In genomic region chr1:171103179-171103840, GRCm38 (mm10) we compare ENCODE assay signal across 8 mouse cellular contexts. TPM values are rescaled to one million over a fixed set of nuclear protein-coding genes. Genes with fewer than 3 reads are reported as not detected.
A peak's percentile ranks its signal among the peaks of the same experiment; 100 is the strongest.
DNase-seq lines count a peak whose midpoint lies in the region; ATAC-seq and TF ChIP-seq lines count a peak whose summit lies in the region.

No protein-coding gene starts in this region.

- peak; percentile 71 for ATAC-seq in G1E (ENCODE audit: extremely low read depth, insufficient number of reproducible peaks, low FRiP score, poor library complexity, severe bottlenecking)
- no peak for ATAC-seq in embryonic facial prominence, embryonic 15.5 days (ENCODE audit: insufficient number of reproducible peaks, low FRiP score, low TSS enrichment, low read depth)
- peak; percentile 0; the same call in 1 of the 2 replicates for ATAC-seq in neural tube, embryonic 14.5 days (ENCODE audit: low read depth)

- peak overlapping the region; percentile 66 for H3K4me2 ChIP-seq in embryonic facial prominence, embryonic 15.5 days (replicated peaks)
- H3K4me2 ChIP-seq in neural tube, embryonic 14.5 days (ENCODE audit: low read depth, low read length) = peak overlapping the region; percentile 49

- no peak overlapping the region for H3K9ac ChIP-seq in embryonic facial prominence, embryonic 15.5 days
- H3K9ac ChIP-seq in neural tube, embryonic 14.5 days (replicated peaks; ENCODE audit: low read depth, low read length) = 0 out of 2 replicates have a peak overlapping the region, but pooled peaks have one; percentile 11

- peaks cover 22% of the 10 kb centered on the region for H3K4me1 ChIP-seq in G1E (ENCODE audit: insufficient read depth, low read depth, low read length)
- H3K4me1 ChIP-seq in embryonic facial prominence, embryonic 15.5 days = peaks cover 7% of the 10 kb centered on the region; the same call in 1 of the 2 replicates
- H3K4me1 ChIP-seq in limb, embryonic 10.5 days = peaks cover 6% of the 10 kb centered on the region
- no peaks in the 10 kb centered on the region for H3K4me1 ChIP-seq in neural tube, embryonic 14.5 days (ENCODE audit: control insufficient read depth, insufficient read depth, low read length)

- peak overlapping the region; percentile 95 for H3K4me3 ChIP-seq in layer of hippocampus, adult 2 months
- peak overlapping the region; percentile 66 for H3K4me3 ChIP-seq in G1E (ENCODE audit: low read depth, low read length)
- peak overlapping the region; percentile 71 for H3K4me3 ChIP-seq in embryonic facial prominence, embryonic 15.5 days (replicated peaks)
- H3K4me3 ChIP-seq in limb, embryonic 10.5 days = peak overlapping the region; percentile 69
- H3K4me3 ChIP-seq in neural tube, embryonic 14.5 days (ENCODE audit: low read depth, low read length) = peak overlapping the region; percentile 49

- H3K27ac ChIP-seq in layer of hippocampus, adult 2 months = 0 out of 2 replicates have a peak overlapping the region, but pooled peaks have one; percentile 28
- H3K27ac ChIP-seq in embryonic facial prominence, embryonic 15.5 days (replicated peaks) = peak overlapping the region; percentile 39; the same call in 1 of the 2 replicates
- H3K27ac ChIP-seq in limb, embryonic 10.5 days = no peak overlapping the region
- H3K27ac ChIP-seq in neural tube, embryonic 14.5 days (ENCODE audit: low read depth, low read length) = no peak overlapping the region

- no peak for TF ChIP-seq CTCF in layer of hippocampus, adult 2 months (conservative IDR thresholded peaks at IDR 0.05)
- TF ChIP-seq CTCF in G1E (IDR thresholded peaks at IDR 0.05; ENCODE audit: low read depth, low read length) = no peak

- H3K27me3 ChIP-seq in G1E (ENCODE audit: insufficient read depth, low read length) = no peaks in the 10 kb centered on the region
- no peaks in the 10 kb centered on the region for H3K27me3 ChIP-seq in embryonic facial prominence, embryonic 15.5 days
- no peaks in the 10 kb centered on the region for H3K27me3 ChIP-seq in limb, embryonic 10.5 days (ENCODE audit: low read depth, poor library complexity, severe bottlenecking)
- H3K27me3 ChIP-seq in neural tube, embryonic 14.5 days (ENCODE audit: control insufficient read depth, insufficient read depth, low read length) = no peaks in the 10 kb centered on the region

- 8% methylated on average over 10 of the region's 10 CpGs for WGBS in embryonic facial prominence, embryonic 15.5 days
- 13% methylated on average over 10 of the region's 10 CpGs for WGBS in limb, embryonic 10.5 days
- WGBS in neural tube, embryonic 14.5 days = 10% methylated on average over 10 of the region's 10 CpGs

- no peaks in the 10 kb centered on the region for H3K36me3 ChIP-seq in G1E (replicated peaks)
- no peaks in the 10 kb centered on the region for H3K36me3 ChIP-seq in embryonic facial prominence, embryonic 15.5 days
- H3K36me3 ChIP-seq in limb, embryonic 10.5 days = no peaks in the 10 kb centered on the region
- no peaks in the 10 kb centered on the region for H3K36me3 ChIP-seq in neural tube, embryonic 14.5 days (ENCODE audit: control insufficient read depth, insufficient read depth, low read length)

- no peak for DNase-seq in layer of hippocampus, adult 2 months (ENCODE audit: low spot score in 2 of 2)
- no peak for DNase-seq in layer of hippocampus, postnatal 25 days (ENCODE audit: extremely low spot score in 1 of 2, low spot score in 1 of 2)
- DNase-seq in G1E (ENCODE audit: low spot score) = peak; percentile 54
- DNase-seq in limb, embryonic 10.5 days (ENCODE audit: low spot score) = no peak
- DNase-seq in testis, postnatal 14 days (ENCODE audit: low spot score) = no peak
- DNase-seq in T-cell, adult 2 months (ENCODE audit: low spot score) = no peak

- H3K9me3 ChIP-seq in G1E (replicated peaks) = peaks cover 6% of the 10 kb centered on the region
- no peaks in the 10 kb centered on the region for H3K9me3 ChIP-seq in embryonic facial prominence, embryonic 15.5 days (replicated peaks)
- no peaks in the 10 kb centered on the region for H3K9me3 ChIP-seq in limb, embryonic 10.5 days (replicated peaks)
- H3K9me3 ChIP-seq in neural tube, embryonic 14.5 days (ENCODE audit: control insufficient read depth, low read length) = no peaks in the 10 kb centered on the region

RNA-seq across cellular contexts. Expression of gene Cfap126, which starts 10.4 kb away (rescaled TPM):
- 1 to 10 TPM in 1 of 2 experiments, under 1 TPM in 1; 0.76 to 2.4 TPM for total RNA-seq in layer of hippocampus, adult 2 months (2021)
- total RNA-seq in layer of hippocampus, postnatal 25 days (2021) = 1 to 10 TPM in 1 of 2 experiments, under 1 TPM in 1; 0.52 to 1.5 TPM
- total RNA-seq in G1E (2014; fragmentation: Nextera tagmentation) (10.0 and 11.9 TPM in 2 replicates), G1E (2017) (0.64 and 0.76 TPM in 2 replicates)
- polyA plus RNA-seq in G1E (2012) = 0.81 and 1.0 TPM in 2 replicates
- polyA plus RNA-seq in embryonic facial prominence, embryonic 15.5 days (2015; fragmentation: Nextera tagmentation; extraction: Ambion mirVana) = 14.2 and 28.6 TPM in 2 replicates
- 1.0 and 1.1 TPM in 2 replicates for polyA plus RNA-seq in limb, embryonic 10.5 days (2016; fragmentation: Nextera tagmentation; extraction: Ambion mirVana)
- polyA plus RNA-seq in neural tube, embryonic 14.5 days (2014; fragmentation: Nextera tagmentation; extraction: Ambion mirVana) = 2.4 and 5.0 TPM in 2 replicates

RNA-seq across cellular contexts. Expression of gene Fcgr3, which starts 38.6 kb away (rescaled TPM):
- 10 to 100 TPM; 12.0 to 12.3 TPM for total RNA-seq in layer of hippocampus, adult 2 months (2021)
- total RNA-seq in layer of hippocampus, postnatal 25 days (2021) = 10 to 100 TPM; 12.1 to 14.0 TPM
- total RNA-seq in G1E (2014; fragmentation: Nextera tagmentation) = 7.3 and 9.3 TPM in 2 replicates
- 99.6 and 123 TPM in 2 replicates for total RNA-seq in G1E (2017)
- polyA plus RNA-seq in G1E (2012) = 0.91 and 1.5 TPM in 2 replicates
- 25.6 and 26.1 TPM in 2 replicates for polyA plus RNA-seq in embryonic facial prominence, embryonic 15.5 days (2015; fragmentation: Nextera tagmentation; extraction: Ambion mirVana)
- 3.0 and 3.3 TPM in 2 replicates for polyA plus RNA-seq in limb, embryonic 10.5 days (2016; fragmentation: Nextera tagmentation; extraction: Ambion mirVana)
- 5.5 and 8.8 TPM in 2 replicates for polyA plus RNA-seq in neural tube, embryonic 14.5 days (2014; fragmentation: Nextera tagmentation; extraction: Ambion mirVana)

RNA-seq across cellular contexts. Expression of gene Sdhc, which starts 47.1 kb away (rescaled TPM):
- 100 to 1,000 TPM; 185 to 201 TPM for total RNA-seq in layer of hippocampus, adult 2 months (2021)
- 100 to 1,000 TPM; 204 to 220 TPM for total RNA-seq in layer of hippocampus, postnatal 25 days (2021)
- total RNA-seq in G1E (2014; fragmentation: Nextera tagmentation) (225 and 249 TPM in 2 replicates), G1E (2017) (40.5 and 45.0 TPM in 2 replicates)
- 67.1 and 158 TPM in 2 replicates for polyA plus RNA-seq in G1E (2012)
- polyA plus RNA-seq in embryonic facial prominence, embryonic 15.5 days (2015; fragmentation: Nextera tagmentation; extraction: Ambion mirVana) = 261 and 274 TPM in 2 replicates
- 250 and 257 TPM in 2 replicates for polyA plus RNA-seq in limb, embryonic 10.5 days (2016; fragmentation: Nextera tagmentation; extraction: Ambion mirVana)
- 297 and 334 TPM in 2 replicates for polyA plus RNA-seq in neural tube, embryonic 14.5 days (2014; fragmentation: Nextera tagmentation; extraction: Ambion mirVana)

RNA-seq across cellular contexts. Expression of gene Mpz, which starts 47.2 kb away (rescaled TPM):
- total RNA-seq in layer of hippocampus, adult 2 months (2021) = not detected
- not detected for total RNA-seq in layer of hippocampus, postnatal 25 days (2021)
- total RNA-seq in G1E (2014; fragmentation: Nextera tagmentation) (not detected in 2 replicates), G1E (2017) (not detected in 2 replicates)
- 0.29 TPM in 1 of 2 replicates, not detected in the other for polyA plus RNA-seq in G1E (2012)
- polyA plus RNA-seq in embryonic facial prominence, embryonic 15.5 days (2015; fragmentation: Nextera tagmentation; extraction: Ambion mirVana) = 6.8 and 8.5 TPM in 2 replicates
- polyA plus RNA-seq in limb, embryonic 10.5 days (2016; fragmentation: Nextera tagmentation; extraction: Ambion mirVana) = 0.44 TPM in 1 of 2 replicates, not detected in the other
- 11.8 TPM in 1 of 2 replicates, not detected in the other for polyA plus RNA-seq in neural tube, embryonic 14.5 days (2014; fragmentation: Nextera tagmentation; extraction: Ambion mirVana)

Comparison
In these comparisons a context has a peak if more than half of its experiments do, and no peak if none do; other contexts are left out.
1. H3K27ac ChIP-seq: peak in layer of hippocampus, adult 2 months (single experiment) and embryonic facial prominence, embryonic 15.5 days (single experiment); none in limb, embryonic 10.5 days (single experiment) and neural tube, embryonic 14.5 days (single experiment).
2. Peak in every context shown above with its lines, with median percentiles within 50 percentile points of each other: H3K4me3 ChIP-seq.